Comparison of ENCODE assay signal across 8 mouse cellular contexts in the genomic region with DNA sequence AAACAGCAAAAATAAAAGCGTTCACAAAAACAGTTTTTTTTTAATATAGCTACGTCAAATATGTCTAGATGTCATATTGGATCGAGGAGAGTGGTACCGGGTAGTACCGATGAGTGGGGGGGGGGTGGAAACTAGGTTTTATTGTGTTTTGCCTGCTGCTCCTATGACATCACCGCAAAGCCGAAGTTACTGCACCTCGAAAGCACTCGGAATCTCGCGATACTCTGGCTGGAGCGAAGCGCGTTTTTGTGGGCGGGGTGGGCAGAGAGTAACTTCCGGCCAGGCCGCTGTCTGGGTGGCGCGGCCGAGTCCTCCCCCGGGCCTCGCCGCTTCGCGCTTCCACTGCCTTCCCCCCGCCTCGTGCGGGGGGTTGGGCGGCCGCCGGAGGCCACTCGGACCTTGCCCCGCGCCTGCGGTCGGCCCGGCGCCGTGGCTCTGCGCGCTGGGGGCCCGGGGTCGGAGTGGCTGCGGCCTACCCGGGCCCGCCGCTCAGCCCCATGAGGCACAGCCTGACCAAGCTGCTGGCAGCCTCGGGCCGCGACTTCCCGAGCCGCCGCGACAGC. TPM values are rescaled to one million over a fixed set of nuclear protein-coding genes. Genes with fewer than 3 reads are reported as not detected.
DNase-seq lines count a peak whose midpoint lies in the region; ATAC-seq lines count a peak whose summit lies in the region.

Crebzf (plus strand) TSS at position 212 of the 563 bp plus-strand sequence.

- H3K27me3 ChIP-seq in hindbrain, embryonic 16.5 days (replicated peaks; ENCODE audit: control insufficient read depth, insufficient read depth, low read length): no peaks in the 10 kb centered on the region

- peak; percentile 98 for ATAC-seq in hindbrain, embryonic 16.5 days

- H3K4me2 ChIP-seq in hindbrain, embryonic 16.5 days (ENCODE audit: low read length): peak within 1 kb of the TSS; percentile 98

- H3K9me3 ChIP-seq in hindbrain, embryonic 16.5 days (ENCODE audit: control insufficient read depth, low read length): no peaks in the 10 kb centered on the region

- under 1% methylated on average over 50 of the region's 54 CpGs for WGBS in hindbrain, embryonic 16.5 days
- whole genome bisulfite sequencing in macrophage (ENCODE audit: missing documents): 0% methylated on average over 52 of the region's 54 CpGs

- H3K4me1 ChIP-seq in hindbrain, embryonic 16.5 days (ENCODE audit: control insufficient read depth, insufficient read depth, low read depth, low read length): peaks cover 5% of the 10 kb centered on the region

- peak within 1 kb of the TSS; percentile 98 for H3K4me3 ChIP-seq in hindbrain, embryonic 16.5 days (ENCODE audit: low read length)
- H3K4me3 ChIP-seq in macrophage (ENCODE audit: inconsistent target): peak within 1 kb of the TSS; percentile 68

- peak within 1 kb of the TSS; percentile 99 for H3K27ac ChIP-seq in hindbrain, embryonic 16.5 days (ENCODE audit: low read depth, low read length)
- peak within 1 kb of the TSS; percentile 45 for H3K27ac ChIP-seq in macrophage

- H3K9ac ChIP-seq in hindbrain, embryonic 16.5 days (ENCODE audit: low read depth, low read length): peak within 1 kb of the TSS; percentile 99

- peak; percentile 76 for DNase-seq in WW6 (ENCODE audit: low read depth, low spot score)
- peak; percentile 79 to 92 for DNase-seq in cerebellum, postnatal 4 days (ENCODE audit: low spot score in 2 of 2)
- DNase-seq in gastrocnemius, adult 18-20 months (ENCODE audit: low spot score): peak; percentile 97
- DNase-seq in left cerebral cortex, adult 18-20 months (ENCODE audit: low spot score in 2 of 2): peak; percentile 92 to 96
- peak; percentile 97 for DNase-seq in right cerebral cortex, adult 18-20 months
- DNase-seq in urinary bladder, postnatal 10 days (ENCODE audit: low spot score): peak; percentile 89

- H3K36me3 ChIP-seq in hindbrain, embryonic 16.5 days (ENCODE audit: control insufficient read depth, insufficient read depth, low read length): no peaks in the 10 kb centered on the region
- peaks cover 9% of the 10 kb centered on the region; the same call in 1 of the 2 replicates for H3K36me3 ChIP-seq in macrophage (ENCODE audit: inconsistent target)

- peaks cover 41% of the 10 kb centered on the region for H3K79me2 ChIP-seq in macrophage (ENCODE audit: inconsistent target)

RNA-seq across cellular contexts. Expression of gene Crebzf, which starts in this region (rescaled TPM):
- 10 to 100 TPM; 12.5 to 13.6 TPM for total RNA-seq in gastrocnemius, adult 18-20 months (2021)
- 17.0 and 23.2 TPM in 2 replicates for polyA plus RNA-seq in hindbrain, embryonic 16.5 days (2015; fragmentation: Nextera tagmentation; extraction: Ambion mirVana)
- total RNA-seq in left cerebral cortex, adult 18-20 months (2021): 10 to 100 TPM; 81.7 to 93.1 TPM
- total RNA-seq in macrophage (2018; cell fraction: chromatin; rRNA removed): 100 to 1,000 TPM in 25 of 26 experiments, 10 to 100 TPM in 1; 96.9 to 295 (median 175) TPM
- 10 to 100 TPM; 10.2 to 26.8 (median 18.0) TPM for total RNA-seq in macrophage (2018; cell fraction: cytosol; rRNA removed)
- 100 to 1,000 TPM in 15 of 26 experiments, 10 to 100 TPM in 11; 60.9 to 197 (median 105) TPM for total RNA-seq in macrophage (2018; cell fraction: nucleus; rRNA removed)
- 19.9 to 39.0 TPM (median 38.2 TPM) in 3 replicates for polyA plus RNA-seq in macrophage (2018)

Comparison
In these comparisons a context has a peak if more than half of its experiments do, and no peak if none do; other contexts are left out.
1. Peak in every context shown above with its lines: DNase-seq, ATAC-seq, H3K4me3 ChIP-seq and H3K27ac ChIP-seq.
2. RNA of gene Crebzf (total RNA-seq): 81.7 to 93.1 TPM in left cerebral cortex, adult 18-20 months; 12.5 to 13.6 TPM in gastrocnemius, adult 18-20 months; every median in the first group is over 4 times any median in the second.